Mouse (Mus musculus): ENCODE results near the gene Dab2.

Gene Dab2

GRCm38 (mm10) chr15:6326011-6326410 is 26.4 kb downstream of the Dab2 start:
- DNase-seq (ENCODE audit: low spot score), result no peak

DNA sequence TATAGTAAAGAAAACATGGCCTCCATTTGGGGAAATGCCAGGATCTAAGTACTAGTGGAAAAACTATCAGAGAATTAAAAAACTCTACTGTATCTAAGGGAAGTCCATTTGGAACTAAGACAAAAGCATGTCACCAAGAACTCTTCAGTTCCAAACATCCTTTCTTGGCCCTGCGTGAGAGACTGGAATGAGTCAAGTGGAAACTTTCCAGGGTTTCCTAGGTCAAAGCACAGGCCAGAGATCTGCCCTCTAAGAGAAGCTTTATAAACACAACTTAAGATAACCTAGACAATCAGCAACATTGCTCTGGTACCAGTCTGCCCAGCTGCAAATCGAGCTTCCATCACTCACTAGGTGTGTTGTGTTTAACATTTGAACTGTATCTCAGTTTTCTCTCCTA is 31.8 kb downstream of the Dab2 start:
- no peak for DNase-seq (ENCODE audit: low spot score)

DNA sequence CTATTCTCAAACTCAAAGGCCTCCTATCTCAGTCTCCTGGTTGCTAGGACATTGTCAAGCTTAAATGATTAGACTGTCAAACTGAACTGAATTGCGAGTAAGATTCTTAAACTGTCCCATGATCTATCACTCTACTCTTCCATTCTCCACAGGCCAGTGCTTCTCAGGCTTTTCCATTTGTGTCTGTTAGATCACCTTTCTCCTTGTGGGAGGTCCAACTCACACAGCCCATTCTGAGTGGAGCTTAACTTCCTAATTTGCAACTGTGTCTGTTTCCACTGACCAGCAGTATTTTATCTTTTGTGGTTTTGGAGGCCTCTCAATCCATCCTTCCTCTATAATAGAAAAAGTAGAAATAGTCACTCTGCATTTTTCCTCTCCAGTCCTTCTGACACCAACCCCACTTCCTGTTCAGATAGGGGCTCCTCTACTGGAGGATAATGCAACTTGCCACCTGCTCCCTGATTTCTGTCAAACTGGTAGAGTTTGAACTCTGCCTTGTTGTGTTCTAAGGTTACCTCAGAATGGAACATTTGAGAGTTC is 35.1 kb downstream of the Dab2 start:
- no peak for DNase-seq (ENCODE audit: low spot score)

DNA sequence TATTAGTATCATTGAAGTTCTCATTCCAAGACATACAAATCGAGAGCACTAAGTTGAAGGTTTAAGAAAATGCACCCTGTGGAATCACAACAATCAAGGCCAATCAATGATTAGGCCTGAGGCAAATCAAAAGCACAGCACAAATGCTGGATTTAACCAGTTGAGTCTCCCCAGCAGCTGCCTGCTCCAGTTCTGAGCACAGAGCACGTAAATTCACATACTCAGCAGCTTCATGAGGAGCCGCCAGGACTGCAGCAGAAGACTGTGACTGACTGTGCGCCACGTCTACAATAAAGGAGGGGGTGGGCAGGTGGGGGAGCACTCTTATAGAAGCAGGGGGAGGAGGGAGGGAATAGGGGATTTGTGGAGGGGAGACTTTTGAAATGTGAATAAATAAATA is 40.2 kb downstream of the Dab2 start:
- DNase-seq (ENCODE audit: low spot score), result no peak

GRCm38 (mm10) chr15:6340347-6340746 is 40.8 kb downstream of the Dab2 start:
- DNase-seq (ENCODE audit: low spot score), result no peak

DNA sequence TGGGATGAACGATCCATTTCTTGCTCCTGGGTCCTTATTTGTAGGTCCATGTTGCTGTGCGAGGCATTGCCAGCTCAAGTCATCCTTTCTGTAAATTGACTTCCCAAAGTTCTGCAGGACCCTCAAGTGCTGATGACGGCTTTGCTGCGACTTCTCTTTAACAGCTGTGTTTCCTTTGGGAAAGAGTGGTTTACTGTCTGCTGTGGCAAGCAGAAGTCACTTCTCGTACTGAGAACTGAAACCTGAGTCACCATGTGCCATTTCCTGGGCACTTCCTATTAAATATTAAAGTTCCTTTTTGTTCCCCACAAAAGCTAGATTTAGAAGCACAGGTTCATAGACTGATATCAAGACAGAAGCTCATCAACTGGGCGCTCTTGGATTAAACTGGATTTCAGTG is 41.8 kb downstream of the Dab2 start:
- no peak for DNase-seq (ENCODE audit: low spot score)

DNA sequence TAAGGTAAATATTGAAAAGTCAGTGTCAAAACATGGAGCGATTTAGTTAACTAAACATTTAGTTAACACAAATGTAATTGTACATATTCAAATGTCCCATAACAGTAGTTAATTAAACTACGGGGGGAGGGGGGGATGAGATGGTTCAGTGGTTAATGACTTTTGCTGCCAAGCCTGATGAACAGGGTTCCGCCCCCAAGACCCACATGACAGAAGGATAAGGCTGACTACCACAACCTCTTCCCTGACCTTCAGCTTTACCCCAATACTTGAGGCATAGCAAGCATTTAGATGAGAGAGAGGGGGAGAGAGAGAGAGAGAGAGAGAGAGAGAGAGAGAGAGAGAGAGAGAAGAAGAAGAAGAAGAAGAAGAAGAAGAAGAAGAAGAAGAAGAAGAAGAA is 54.3 kb downstream of the Dab2 start:
- no peak for DNase-seq (ENCODE audit: low spot score)

GRCm38 (mm10) chr15:6359859-6360258 is 60.3 kb downstream of the Dab2 start:
- no peak for DNase-seq (ENCODE audit: low spot score)

DNA sequence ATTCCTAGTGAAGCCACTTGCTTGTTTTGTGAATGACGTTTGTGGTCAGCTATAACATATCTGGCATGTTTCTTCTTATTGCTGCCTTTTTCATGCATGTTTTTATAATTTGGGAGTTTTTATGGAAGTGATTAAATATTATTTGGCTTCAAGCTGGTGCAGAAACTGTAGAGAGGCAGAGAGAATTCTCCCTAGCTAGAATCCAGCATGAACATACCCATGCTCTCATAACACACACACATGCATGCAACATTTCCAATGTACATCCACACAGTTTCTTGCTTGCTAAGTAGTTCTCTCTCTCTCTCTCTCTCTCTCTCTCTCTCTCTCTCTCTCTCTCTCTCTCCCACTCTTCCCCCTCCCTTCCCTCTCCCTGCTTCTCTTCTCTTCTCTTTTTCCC is 70.4 kb downstream of the Dab2 start:
- DNase-seq (ENCODE audit: low spot score), result no peak

DNA sequence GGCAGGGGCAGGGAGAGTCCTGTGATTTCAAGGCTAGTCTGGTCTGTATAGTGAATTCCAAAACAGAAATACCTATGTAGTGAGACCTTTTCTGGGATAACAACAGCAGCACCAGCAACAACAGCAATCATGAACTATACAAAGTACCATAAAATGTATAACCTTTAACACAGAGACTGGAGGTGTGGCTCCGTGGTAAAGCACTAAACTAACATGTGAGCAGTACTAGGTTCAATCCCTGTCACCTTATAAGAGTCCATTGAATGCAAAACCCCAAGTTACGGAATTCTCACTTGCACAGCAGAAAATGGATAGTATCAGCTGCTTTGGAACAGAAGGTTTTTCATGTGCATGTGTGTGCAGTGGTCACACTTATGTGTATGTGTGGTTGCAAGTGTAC is 71.9 kb downstream of the Dab2 start:
- no peak for DNase-seq (ENCODE audit: low spot score)

- DNase-seq (ENCODE audit: low spot score), result no peak
Observed at GRCm38 (mm10) chr15:6375016-6375415, 75.4 kb downstream of the Dab2 start.

DNA sequence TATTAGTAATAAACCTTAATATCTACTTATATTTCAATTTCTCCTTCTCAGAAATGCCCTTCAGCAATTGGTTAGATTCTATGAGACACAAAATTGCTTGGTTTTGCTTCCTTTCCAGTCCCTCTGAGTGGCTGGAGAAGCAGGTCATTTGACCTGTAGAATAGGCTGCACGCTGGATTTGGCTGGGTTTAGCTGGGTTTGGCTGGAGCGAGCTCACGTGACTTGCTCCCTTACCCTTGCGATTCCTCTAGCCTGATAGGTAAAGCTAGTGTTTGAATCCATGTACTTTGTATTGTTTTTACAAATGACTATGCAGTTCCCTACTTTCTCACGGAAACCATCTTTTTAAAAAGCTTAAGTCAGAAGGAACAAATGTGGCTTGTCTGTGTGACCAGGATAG is 76.4 kb downstream of the Dab2 start:
- no peak for DNase-seq (ENCODE audit: low spot score)

DNA sequence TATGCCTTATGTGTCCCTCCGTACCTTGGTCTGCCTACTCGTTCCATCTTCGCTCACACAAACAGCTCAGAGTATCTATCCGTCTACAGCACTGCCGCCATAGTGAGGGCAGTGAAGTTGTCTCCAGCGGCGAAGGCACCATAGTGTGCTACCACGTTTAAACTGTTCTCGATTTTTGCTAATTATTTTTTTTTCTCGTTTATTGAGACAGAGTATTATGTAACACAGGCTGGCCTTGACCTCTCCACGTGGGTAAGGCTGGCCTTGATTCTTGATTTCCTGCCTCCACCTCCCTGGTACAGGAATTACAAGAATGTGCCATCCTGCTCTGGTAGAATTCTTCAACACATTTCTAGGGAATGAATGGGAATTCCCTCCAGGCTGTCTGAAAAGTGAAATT is 77.2 kb downstream of the Dab2 start:
- DNase-seq (ENCODE audit: low spot score), result no peak

DNA sequence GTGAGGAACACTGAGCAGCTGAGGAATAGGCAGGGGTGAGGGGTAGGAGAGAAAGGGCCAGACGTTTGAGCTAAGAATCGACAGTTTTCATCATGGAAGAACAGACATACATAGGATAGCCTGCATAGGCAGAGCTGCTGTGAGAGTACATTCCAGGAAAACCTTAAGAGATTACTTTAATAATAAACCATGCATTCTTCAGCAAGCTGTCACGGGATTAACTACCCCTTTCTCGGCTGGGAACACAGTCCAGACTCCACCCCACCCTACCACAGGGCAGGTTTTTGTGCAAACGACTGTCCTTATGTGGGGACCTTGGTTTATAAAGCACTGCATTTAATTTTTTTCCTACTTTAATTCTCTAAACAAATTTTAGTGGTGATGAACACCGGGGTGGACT is 84.4 kb downstream of the Dab2 start:
- DNase-seq (ENCODE audit: low spot score), result no peak

DNA sequence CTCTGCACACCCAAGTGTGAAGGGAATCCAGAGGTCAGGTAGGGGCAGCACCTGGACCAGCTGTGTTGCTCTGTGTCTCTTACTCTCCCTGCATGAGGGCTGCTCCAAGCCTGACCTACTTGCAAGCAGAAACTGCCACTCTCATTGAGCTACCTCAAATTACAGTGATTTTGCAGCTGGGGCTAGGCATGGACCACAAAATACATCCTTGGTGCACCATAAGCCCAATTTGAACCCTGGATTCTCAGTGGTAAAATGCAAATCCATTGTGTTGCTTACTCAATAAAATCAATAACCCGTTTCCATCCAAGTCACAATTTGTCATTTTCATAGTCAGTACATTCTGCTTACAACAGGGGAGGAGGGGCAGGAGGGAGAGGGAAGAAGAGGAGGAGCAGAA is 85.7 kb downstream of the Dab2 start:
- DNase-seq (ENCODE audit: low spot score), result no peak

DNA sequence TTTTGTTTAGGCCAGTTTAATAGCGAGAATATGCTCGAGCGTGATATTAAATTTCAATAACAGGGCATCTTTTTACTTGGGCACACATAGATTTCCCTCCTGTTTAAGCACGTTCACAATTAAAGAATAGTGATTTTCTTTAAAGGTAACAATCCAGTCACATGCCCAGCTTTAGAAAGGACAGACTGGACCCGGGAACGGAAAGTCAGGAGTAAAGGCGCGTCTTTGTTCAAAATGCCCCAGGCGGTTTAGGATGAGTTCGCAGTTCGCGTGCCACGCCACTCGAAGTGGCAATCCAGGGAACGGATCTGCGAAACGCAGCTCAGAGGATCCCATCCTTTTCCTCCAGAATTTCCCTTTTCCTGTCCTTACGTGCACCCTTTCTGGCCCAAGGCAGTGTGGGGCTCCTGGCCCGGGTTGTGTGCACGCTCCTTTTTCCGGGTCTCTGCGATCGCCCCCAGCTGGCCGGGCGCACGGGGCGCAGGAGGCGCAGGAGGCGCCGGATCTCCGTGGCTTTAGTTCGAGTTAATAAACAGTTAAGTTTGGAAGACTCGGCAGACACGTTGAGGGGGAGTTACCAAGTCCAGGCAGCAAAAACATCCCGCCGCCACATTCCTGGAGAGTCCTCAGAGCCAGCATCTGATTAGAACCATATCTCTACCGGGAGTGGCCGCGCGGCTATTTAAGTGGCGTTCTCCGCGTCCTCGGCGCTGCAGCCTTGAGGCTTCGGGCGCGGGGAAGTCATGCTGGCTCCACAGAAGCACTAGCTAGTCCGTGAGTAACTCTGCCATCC is 86.8 kb downstream of the Dab2 start:
- DNase-seq (ENCODE audit: low spot score), result peak; percentile 58

GRCm38 (mm10) chr15:6386961-6387728 is 87.6 kb downstream of the Dab2 start:
- no peak for DNase-seq (ENCODE audit: low spot score)

DNA sequence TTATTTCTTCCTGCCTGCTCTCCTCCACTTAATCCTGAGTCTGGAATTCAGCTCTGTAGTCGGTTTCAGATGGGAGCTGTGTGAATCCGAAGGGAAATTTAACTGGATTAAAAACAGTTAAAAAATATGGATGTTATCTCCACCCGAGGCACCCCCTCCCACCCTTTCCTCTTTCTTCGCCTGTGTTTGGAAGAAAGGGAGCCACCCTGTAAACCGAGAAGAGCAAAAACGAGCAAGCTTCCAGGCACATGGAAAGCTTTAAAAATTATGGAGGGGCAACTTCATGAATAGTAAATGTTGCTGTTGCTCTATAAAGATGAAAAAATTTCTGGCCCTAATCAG is 88.1 kb downstream of the Dab2 start:
- DNase-seq (ENCODE audit: low spot score), result no peak

- no peak for DNase-seq (ENCODE audit: low spot score)
Observed at GRCm38 (mm10) chr15:6388146-6388545, 88.6 kb downstream of the Dab2 start.

DNA sequence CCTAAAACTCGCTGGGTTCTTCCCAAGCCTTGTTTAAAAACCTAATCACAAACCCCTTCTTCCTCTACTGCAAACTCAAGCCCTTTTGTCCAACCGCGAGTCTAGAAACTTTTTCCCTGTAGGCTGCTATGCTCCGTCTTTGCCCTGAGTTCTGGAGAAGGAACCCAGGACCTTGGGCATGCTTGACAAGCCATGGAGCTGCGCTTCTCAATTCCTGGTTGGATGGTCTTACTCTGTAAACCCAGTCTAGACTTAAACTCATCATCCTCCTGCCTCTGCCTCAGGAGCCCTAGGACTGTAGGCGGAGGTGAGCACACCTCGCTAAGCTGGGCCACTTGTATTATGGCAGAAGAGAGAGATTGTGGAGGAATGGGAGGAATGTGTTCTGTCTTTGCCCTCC is 89.0 kb downstream of the Dab2 start:
- no peak for DNase-seq (ENCODE audit: low spot score)

- no peak for DNase-seq (ENCODE audit: low spot score)
Observed at GRCm38 (mm10) chr15:6390106-6390505, 90.5 kb downstream of the Dab2 start.

DNA sequence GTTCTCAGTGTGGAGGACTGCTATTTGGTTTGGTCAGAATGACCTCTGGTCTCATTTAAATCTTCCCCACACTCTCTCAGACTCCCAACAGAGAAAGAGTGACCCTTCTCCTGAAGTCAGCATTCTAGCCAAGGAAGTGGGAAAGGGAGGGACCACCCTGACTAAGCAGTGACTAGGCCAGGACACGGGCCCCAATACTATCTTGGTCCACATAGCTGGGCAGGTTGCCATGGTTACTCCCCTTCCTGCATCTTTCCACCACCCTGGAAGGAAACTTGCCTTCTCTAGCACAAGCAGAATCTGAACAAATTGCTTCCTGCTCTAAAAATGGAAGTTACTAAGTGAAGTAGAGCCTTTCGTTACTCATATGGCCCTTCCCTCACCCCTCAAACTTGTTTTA is 91.1 kb downstream of the Dab2 start:
- peak; percentile 35 for DNase-seq (ENCODE audit: low spot score)

GRCm38 (mm10) chr15:6391886-6392285 is 92.3 kb downstream of the Dab2 start:
- DNase-seq (ENCODE audit: low spot score), result no peak

GRCm38 (mm10) chr15:6393624-6394023 is 94.0 kb downstream of the Dab2 start:
- no peak for DNase-seq (ENCODE audit: low spot score)

All from layer of hippocampus, adult 11-12 months (tissue).